Mouse (Mus musculus) A20 (cell line): ENCODE measurements around the gene 4932438H23Rik.
A peak's percentile ranks its signal among the peaks of the same experiment; 100 is the strongest.

Experiments used
- DNase-seq: peaks from one replicate; pipeline ENCODE4 v3.0.0-alpha.2; 2011; ENCODE audit warnings: low read depth, low spot score

The 4932438H23Rik gene

GRCm38 (mm10) chr16:91057261-91057660, 37.7 kb downstream of the 4932438H23Rik start:
- DNase-seq: no peak

- DNase-seq: no peak
Measured at GRCm38 (mm10) chr16:91056043-91056821, 38.7 kb downstream of the 4932438H23Rik start.

- DNase-seq: no peak
Measured at GRCm38 (mm10) chr16:91055150-91055549, 39.8 kb downstream of the 4932438H23Rik start.

- DNase-seq: no peak
Measured at GRCm38 (mm10) chr16:91053599-91053998, 41.3 kb downstream of the 4932438H23Rik start.

GRCm38 (mm10) chr16:91045511-91045910, 49.4 kb downstream of the 4932438H23Rik start:
- DNase-seq: peak; percentile 82

GRCm38 (mm10) chr16:91044270-91045182, 50.4 kb downstream of the 4932438H23Rik start, which contains the start of gene Paxbp1:
Gene Paxbp1 (minus strand): TSS chr16:91044543.
- DNase-seq: peak; percentile 98

GRCm38 (mm10) chr16:91043461-91044248, 51.3 kb downstream of the 4932438H23Rik start:
- peak; percentile 67 for DNase-seq

GRCm38 (mm10) chr16:91042640-91043039, 52.3 kb downstream of the 4932438H23Rik start:
- DNase-seq: no peak

- no peak for DNase-seq
Measured at GRCm38 (mm10) chr16:91035866-91036265, 59.1 kb downstream of the 4932438H23Rik start.

GRCm38 (mm10) chr16:91030751-91031150, 64.2 kb downstream of the 4932438H23Rik start:
- DNase-seq: peak; percentile 61

- DNase-seq: no peak
Measured at GRCm38 (mm10) chr16:91029901-91030300, 65.0 kb downstream of the 4932438H23Rik start.

GRCm38 (mm10) chr16:91029161-91029743, 65.7 kb downstream of the 4932438H23Rik start:
- no peak for DNase-seq

GRCm38 (mm10) chr16:91026290-91026689, 68.6 kb downstream of the 4932438H23Rik start:
- DNase-seq: no peak

GRCm38 (mm10) chr16:91023384-91023783, 71.5 kb downstream of the 4932438H23Rik start:
- DNase-seq: peak; percentile 36

- DNase-seq: peak; percentile 46
Measured at GRCm38 (mm10) chr16:91020842-91021483, 74.0 kb downstream of the 4932438H23Rik start.

- DNase-seq: no peak
Measured at GRCm38 (mm10) chr16:91019476-91019875, 75.4 kb downstream of the 4932438H23Rik start.

GRCm38 (mm10) chr16:91015761-91016160, 79.2 kb downstream of the 4932438H23Rik start:
- DNase-seq: no peak

GRCm38 (mm10) chr16:91011847-91012246, 83.1 kb downstream of the 4932438H23Rik start:
- DNase-seq: peak; percentile 54

- peak; percentile 94 for DNase-seq
Measured at GRCm38 (mm10) chr16:91011021-91011683, 83.8 kb downstream of the 4932438H23Rik start, which contains the start of gene Synj1. Gene Synj1 (minus strand): TSS chr16:91011308.

GRCm38 (mm10) chr16:91010581-91011020, 84.3 kb downstream of the 4932438H23Rik start:
- no peak for DNase-seq
